Mouse (Mus musculus) kidney, postnatal 0 days (tissue): ENCODE measurements at regions not wholly inside any gene's neighbourhood (a gene's known extent, or its start where the extent isn't known, plus 50 kb on each side); places are given as distances from the start of the nearest gene placed in this dataset.

ENCODE experiments used
- ATAC-seq: fragments of 200-750 bp; cut with Nextera tagmentation; replicated peaks from 2 replicates; pipeline ENCODE4 v1.8.0; 2017; ENCODE audit warnings: low read depth, moderate number of reproducible peaks, moderate TSS enrichment, moderate library complexity; ENCODE audit not compliant: low FRiP score
- DNase-seq: peaks from one replicate; pipeline ENCODE4 v3.0.0-alpha.2; 2016; ENCODE audit warnings: low spot score
- H3K27ac ChIP-seq: fragments of 300-500 bp; sonication (generic); 2 replicates; pipeline ENCODE4 v1.5.1; 2014; ENCODE audit warnings: mild to moderate bottlenecking
- H3K27me3 ChIP-seq: fragments of 300-500 bp; sonication (generic); 2 replicates; pipeline ENCODE4 v1.6.1; 2014; ENCODE audit warnings: low read length, mixed read lengths; ENCODE audit not compliant: insufficient read depth
- H3K36me3 ChIP-seq: fragments of 300-500 bp; sonication (generic); 2 replicates; pipeline ENCODE4 v1.6.1; 2014; ENCODE audit warnings: low read length, mixed read lengths; ENCODE audit not compliant: insufficient read depth
- H3K4me1 ChIP-seq: fragments of 300-500 bp; sonication (generic); replicated peaks from 2 replicates; pipeline ENCODE4 v1.6.1; 2014; ENCODE audit warnings: antibody characterized with exemption, low read length, mixed read lengths; ENCODE audit not compliant: insufficient read depth
- H3K4me2 ChIP-seq: fragments of 300-500 bp; sonication (generic); 2 replicates; pipeline ENCODE4 v1.6.1; 2014; ENCODE audit warnings: mild to moderate bottlenecking, low read length, moderate library complexity, mixed read lengths
- H3K4me3 ChIP-seq: fragments of 300-500 bp; sonication (generic); replicated peaks from 2 replicates; pipeline ENCODE4 v1.5.1; 2014; ENCODE audit warnings: low read depth, low read length
- H3K9ac ChIP-seq: fragments of 300-500 bp; sonication (generic); 2 replicates; pipeline ENCODE4 v1.6.1; 2014; ENCODE audit warnings: low read depth, low read length
- H3K9me3 ChIP-seq: fragments of 300-500 bp; sonication (generic); replicated peaks from 2 replicates; pipeline ENCODE4 v1.6.1; 2016; ENCODE audit warnings: low read length, inconsistent platforms, mixed read lengths
- CTCF ChIP-seq: IDR thresholded peaks from 2 replicates; pipeline ENCODE4 v1.5.1; 2016; ENCODE audit warnings: antibody characterized with exemption, low read depth, mild to moderate bottlenecking, moderate library complexity
- WGBS: fragments of 180-500 bp; shearing (Covaris S2); extraction: QIAGEN DNeasy Blood & Tissue Kit; methylation state at CpG from one replicate; pipeline ENCODE4 v1.1.7; 2014; 5-methylcytosine and 5-hydroxymethylcytosine counted together

DNA sequence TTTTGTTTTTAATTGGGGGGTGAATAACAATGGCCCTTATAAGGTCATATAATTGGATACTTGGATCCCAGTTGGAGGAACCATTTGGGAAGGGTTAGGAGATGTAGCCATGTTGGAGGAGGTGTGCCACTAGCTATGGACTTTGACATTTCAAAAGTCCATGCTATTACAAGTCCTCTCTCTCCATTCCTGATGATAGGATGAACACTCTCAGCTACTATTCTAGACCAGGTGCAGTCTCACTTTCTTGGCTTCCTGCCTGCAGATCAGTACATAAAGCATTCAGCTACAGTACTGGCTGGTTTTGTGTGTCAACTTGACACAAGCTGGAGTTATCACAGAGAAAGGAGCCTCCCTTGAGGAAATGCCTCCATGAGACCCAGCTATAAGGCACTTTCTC, 53.9 kb upstream of the Atp11b start:
- DNase-seq: no peak
- Histone ChIP-seq H3K36me3 (no peaks in the 10 kb centered on the region), H3K27me3 (no peaks in the 10 kb centered on the region), H3K4me3 (no peak overlapping the region), H3K4me2 (no peak overlapping the region), H3K27ac (no peak overlapping the region), H3K4me1 (no peaks in the 10 kb centered on the region), H3K9me3 (no peaks in the 10 kb centered on the region), H3K9ac (no peak overlapping the region)
- TF ChIP-seq CTCF: no peak
- ATAC-seq: no peak

DNA sequence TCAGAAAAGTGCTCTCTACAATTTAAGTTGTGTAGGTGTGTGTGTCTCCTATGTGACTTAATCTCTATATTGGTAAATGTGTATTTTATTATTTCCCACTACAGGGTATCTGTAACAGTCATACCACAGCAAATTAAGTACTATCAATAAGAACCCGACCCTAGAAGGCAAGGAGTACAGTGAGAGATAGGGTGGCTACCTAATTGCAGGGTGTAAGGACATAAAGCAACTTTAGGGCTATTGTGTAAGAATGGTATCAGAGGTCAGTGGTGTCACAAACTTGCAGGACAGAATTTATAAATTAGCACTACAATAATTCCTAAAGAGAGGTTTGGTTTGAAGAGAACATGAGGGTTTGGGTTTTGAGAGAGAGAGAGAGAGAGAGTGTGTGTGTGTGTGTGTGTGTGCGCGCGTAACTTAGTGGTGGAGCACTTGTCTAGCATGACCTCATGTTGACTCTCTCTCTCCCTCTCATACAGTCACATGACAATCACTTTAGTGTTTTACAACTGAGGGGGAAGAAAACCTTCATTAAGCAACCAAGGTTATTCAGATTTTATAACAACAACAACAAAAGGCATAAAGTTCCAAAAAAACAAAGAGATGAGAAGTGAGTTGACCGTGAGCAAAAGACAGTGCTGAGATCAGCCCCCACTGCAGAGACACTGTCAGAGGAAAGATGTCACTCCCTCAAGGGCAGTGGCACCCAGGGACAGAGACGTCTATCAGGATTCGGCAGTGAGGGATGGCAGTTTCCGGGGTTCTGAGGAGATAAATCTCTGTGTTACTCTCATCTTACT, 50.2 kb upstream of the Atp11b start:
- Histone ChIP-seq H3K9me3 (no peaks in the 10 kb centered on the region), H3K4me1 (no peaks in the 10 kb centered on the region), H3K4me2 (no peak overlapping the region), H3K9ac (no peak overlapping the region), H3K27me3 (no peaks in the 10 kb centered on the region), H3K4me3 (no peak overlapping the region), H3K36me3 (no peaks in the 10 kb centered on the region), H3K27ac (no peak overlapping the region)
- no peak for TF ChIP-seq CTCF
- WGBS: 54% methylated on average over 8 of the region's 8 CpGs
- no peak for ATAC-seq
- DNase-seq: no peak
